Mouse (Mus musculus) cerebellum, postnatal 14 days (tissue): ENCODE results near the gene Camk1d.

Experiments used
- DNase-seq, 2 experiments: peaks; one replicate each; pipeline ENCODE4 v3.0.0; 2021; ENCODE audit warnings: mixed read lengths in 2 of 2

Gene Camk1d

GRCm38 (mm10) chr2:5458075-5458494, 256.2 kb downstream of the Camk1d start:
- DNase-seq: no peak

- no peak for DNase-seq
Observed at GRCm38 (mm10) chr2:5456108-5456507, 258.2 kb downstream of the Camk1d start.

- no peak for DNase-seq
Observed at GRCm38 (mm10) chr2:5454830-5455229, 259.5 kb downstream of the Camk1d start.

- DNase-seq: peak; percentile 35 to 60
Observed at GRCm38 (mm10) chr2:5451654-5452053, 262.7 kb downstream of the Camk1d start.

GRCm38 (mm10) chr2:5445357-5445756, 269.0 kb downstream of the Camk1d start:
- no peak for DNase-seq

- DNase-seq: no peak
Observed at GRCm38 (mm10) chr2:5437690-5438089, 276.6 kb downstream of the Camk1d start.

- no peak for DNase-seq
Observed at GRCm38 (mm10) chr2:5435587-5436253, 278.6 kb downstream of the Camk1d start.

- peak in 1 of 2 experiments; percentile 27 for DNase-seq
Observed at GRCm38 (mm10) chr2:5431309-5431708, 283.0 kb downstream of the Camk1d start.

GRCm38 (mm10) chr2:5429921-5430320, 284.4 kb downstream of the Camk1d start:
- no peak for DNase-seq

GRCm38 (mm10) chr2:5426110-5426509, 288.2 kb downstream of the Camk1d start:
- DNase-seq: no peak

GRCm38 (mm10) chr2:5425612-5426011, 288.7 kb downstream of the Camk1d start:
- DNase-seq: no peak

- DNase-seq: no peak
Observed at GRCm38 (mm10) chr2:5420621-5421196, 293.6 kb downstream of the Camk1d start.

GRCm38 (mm10) chr2:5418802-5419201, 295.5 kb downstream of the Camk1d start:
- peak; percentile 42 to 52 for DNase-seq

GRCm38 (mm10) chr2:5417158-5418032, 296.9 kb downstream of the Camk1d start:
- DNase-seq: peak; percentile 74 to 79

GRCm38 (mm10) chr2:5411774-5412173, 302.5 kb downstream of the Camk1d start:
- no peak for DNase-seq

GRCm38 (mm10) chr2:5403850-5404249, 310.5 kb downstream of the Camk1d start:
- peak; percentile 20 to 45 for DNase-seq

GRCm38 (mm10) chr2:5402036-5402435, 312.3 kb downstream of the Camk1d start:
- DNase-seq: no peak

GRCm38 (mm10) chr2:5398505-5398904, 315.8 kb downstream of the Camk1d start:
- no peak for DNase-seq

GRCm38 (mm10) chr2:5398043-5398442, 316.3 kb downstream of the Camk1d start:
- DNase-seq: no peak

GRCm38 (mm10) chr2:5397468-5397867, 316.8 kb downstream of the Camk1d start:
- DNase-seq: no peak

- DNase-seq: peak; percentile 22 to 32
Observed at GRCm38 (mm10) chr2:5396415-5396814, 317.9 kb downstream of the Camk1d start.

- no peak for DNase-seq
Observed at GRCm38 (mm10) chr2:5395873-5396272, 318.4 kb downstream of the Camk1d start.

GRCm38 (mm10) chr2:5392921-5393320, 321.4 kb downstream of the Camk1d start:
- no peak for DNase-seq

- no peak for DNase-seq
Observed at GRCm38 (mm10) chr2:5392470-5392869, 321.8 kb downstream of the Camk1d start.
